Mouse (Mus musculus) lung, postnatal 0 days (tissue): Measurements from ENCODE around the gene Kazn. TPM values are rescaled to one million over a fixed set of nuclear protein-coding genes. Genes with fewer than 3 reads are reported as not detected.
A peak's percentile ranks its signal among the peaks of the same experiment; 100 is the strongest.

Experiments
- ATAC-seq: fragments of 200-750 bp; cut with Nextera tagmentation; 2 replicates; pipeline ENCODE4 v1.8.0; 2017; ENCODE audit warnings: moderate library complexity
- DNase-seq: peaks from one replicate; pipeline ENCODE4 v3.0.0-alpha.2; 2016; ENCODE audit warnings: low spot score
- H3K27ac ChIP-seq: fragments of 300-500 bp; sonication (generic); 2 replicates; pipeline ENCODE4 v1.5.1; 2014; ENCODE audit warnings: antibody characterized with exemption, mild to moderate bottlenecking, low read length, mixed read lengths
- H3K27me3 ChIP-seq: fragments of 300-500 bp; sonication (generic); replicated peaks from 2 replicates; pipeline ENCODE4 v1.6.1; 2014; ENCODE audit warnings: low read length, mixed read lengths; ENCODE audit not compliant: insufficient read depth
- H3K36me3 ChIP-seq: fragments of 300-500 bp; sonication (generic); 2 replicates; pipeline ENCODE4 v1.6.1; 2014; ENCODE audit warnings: low read length, mixed read lengths; ENCODE audit not compliant: insufficient read depth
- H3K4me1 ChIP-seq: fragments of 300-500 bp; sonication (generic); 2 replicates; pipeline ENCODE4 v1.6.1; 2014; ENCODE audit warnings: antibody characterized with exemption, low read depth, low read length, mixed read lengths; ENCODE audit not compliant: insufficient read depth
- H3K4me2 ChIP-seq: fragments of 300-500 bp; sonication (generic); replicated peaks from 2 replicates; pipeline ENCODE4 v1.6.1; 2014; ENCODE audit warnings: low read depth, mild to moderate bottlenecking, low read length, moderate library complexity, mixed read lengths
- H3K4me3 ChIP-seq: fragments of 300-500 bp; sonication (generic); 2 replicates; pipeline ENCODE4 v1.5.1; 2014; ENCODE audit warnings: low read depth, low read length
- H3K9ac ChIP-seq: fragments of 300-500 bp; sonication (generic); replicated peaks from 2 replicates; pipeline ENCODE4 v1.6.1; 2014; ENCODE audit warnings: low read depth, mild to moderate bottlenecking
- H3K9me3 ChIP-seq: fragments of 300-500 bp; sonication (generic); 2 replicates; pipeline ENCODE4 v1.6.1; 2016; ENCODE audit warnings: low read length, mixed read lengths
- CTCF ChIP-seq: IDR thresholded peaks from 2 replicates; pipeline ENCODE4 v1.5.1; 2016; ENCODE audit warnings: antibody characterized with exemption, mild to moderate bottlenecking
- EP300 ChIP-seq: IDR thresholded peaks from 2 replicates; pipeline ENCODE4 v1.6.1; 2016; ENCODE audit warnings: antibody characterized with exemption, mild to moderate bottlenecking, control low read depth
- WGBS: fragments of 180-500 bp; shearing (Covaris S2); extraction: QIAGEN DNeasy Blood & Tissue Kit; methylation state at CpG from one replicate; pipeline ENCODE4 v1.1.7; 2014; 5-methylcytosine and 5-hydroxymethylcytosine counted together
- polyA plus RNA-seq: library from polyadenylated mRNA; unstranded; fragments of >200 nt; fragmentation: Nextera tagmentation; extraction: Ambion mirVana; gene quantifications from 2 replicates; pipeline ENCODE4 v1.2.1, GENCODE M21; 2015

Gene Kazn
- polyA plus RNA-seq, 1 experiment from 2014 or later: 6.0 TPM

- 49% methylated on average over 9 of the region's 9 CpGs for WGBS
- DNase-seq (no peak), ATAC-seq (no peak)
- Histone ChIP-seq H3K4me1 (no peaks in the 10 kb centered on the region), H3K27ac (no peak overlapping the region), H3K9me3 (no peaks in the 10 kb centered on the region), H3K9ac (no peak overlapping the region), H3K4me2 (no peak overlapping the region), H3K27me3 (no peaks in the 10 kb centered on the region), H3K4me3 (no peak overlapping the region), H3K36me3 (no peaks in the 10 kb centered on the region)
- TF ChIP-seq EP300 (no peak), CTCF (no peak)
Measured at GRCm38 (mm10) chr4:142053661-142054448, 185.3 kb downstream of the Kazn start.

DNA sequence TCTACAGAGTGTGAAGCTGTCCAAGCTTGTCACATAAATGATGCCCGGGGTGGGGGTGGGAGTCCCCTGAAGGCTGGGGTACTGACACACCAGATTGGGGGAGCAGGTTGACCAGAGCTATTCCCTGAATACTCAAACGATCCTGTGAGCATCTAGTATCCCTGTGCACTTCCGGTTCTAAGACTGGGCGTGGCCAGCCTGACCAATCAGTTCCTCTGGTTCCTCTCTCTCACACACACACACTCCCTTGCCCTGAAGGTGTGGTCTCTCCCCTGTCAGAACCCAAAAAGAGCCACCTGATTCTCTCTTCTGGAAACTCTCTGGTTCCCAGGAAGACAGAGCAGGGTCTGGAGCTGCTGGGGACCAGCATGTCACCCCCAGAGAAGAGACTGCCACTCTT is 185.9 kb downstream of the Kazn start:
- no peaks in the 10 kb centered on the region for H3K27me3 ChIP-seq
- H3K9me3 ChIP-seq: no peaks in the 10 kb centered on the region
- H3K27ac ChIP-seq: no peak overlapping the region
- H3K4me3 ChIP-seq: no peak overlapping the region
- ATAC-seq: 0 out of 2 replicates have a peak, but pooled peaks have one; percentile 23
- H3K4me2 ChIP-seq: no peak overlapping the region
- WGBS: 48% methylated on average over 4 of the region's 4 CpGs
- no peak for TF ChIP-seq CTCF
- no peak for TF ChIP-seq EP300
- H3K36me3 ChIP-seq: no peaks in the 10 kb centered on the region
- no peaks in the 10 kb centered on the region for H3K4me1 ChIP-seq
- no peak overlapping the region for H3K9ac ChIP-seq
- peak; percentile 26 for DNase-seq

DNA sequence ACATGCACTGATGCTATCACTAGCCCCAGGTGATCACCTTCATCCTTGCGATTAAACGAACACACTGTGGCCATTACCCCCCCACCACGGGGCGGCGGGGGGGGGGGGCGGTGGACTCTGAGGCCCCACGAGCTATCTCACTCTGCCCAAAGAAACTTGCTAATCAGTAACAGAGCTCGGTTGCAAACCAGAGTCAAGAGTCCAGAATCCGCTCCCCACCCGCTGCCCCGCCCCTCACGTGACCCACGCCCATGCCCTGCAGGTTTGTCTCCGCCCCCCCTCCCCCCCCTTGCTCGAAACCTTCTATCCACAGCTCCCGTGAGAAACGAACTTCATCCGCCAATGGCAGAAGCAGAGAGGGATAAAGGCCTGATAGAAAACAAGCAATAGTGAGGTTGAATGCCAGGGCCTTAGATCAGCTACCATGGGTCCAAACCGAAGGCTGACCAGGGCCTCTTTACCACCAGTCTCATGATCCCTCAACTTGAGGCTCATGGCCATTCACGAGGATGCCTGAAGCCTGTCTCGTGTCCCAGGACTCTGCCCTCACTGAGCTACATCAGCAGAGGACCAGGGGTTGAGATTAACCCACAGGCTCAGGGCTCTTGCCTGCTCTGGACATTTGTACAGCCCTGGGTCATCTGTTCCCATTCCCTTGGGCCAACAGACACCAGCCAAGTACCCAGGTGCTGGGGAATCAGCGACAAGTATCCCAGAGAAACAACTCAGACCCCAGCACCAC is 186.6 kb downstream of the Kazn start:
- 41% methylated on average over 17 of the region's 22 CpGs for WGBS
- no peaks in the 10 kb centered on the region for H3K9me3 ChIP-seq
- H3K9ac ChIP-seq: no peak overlapping the region
- H3K4me2 ChIP-seq: peak overlapping the region; percentile 34
- no peak overlapping the region for H3K4me3 ChIP-seq
- DNase-seq (peak; percentile 34), ATAC-seq (peak; percentile 23; the same call in 1 of the 2 replicates)
- TF ChIP-seq EP300 (no peak), CTCF (no peak)
- H3K4me1 ChIP-seq: no peaks in the 10 kb centered on the region
- no peak overlapping the region for H3K27ac ChIP-seq
- no peaks in the 10 kb centered on the region for H3K36me3 ChIP-seq
- no peaks in the 10 kb centered on the region for H3K27me3 ChIP-seq

Other genes with a start within 250 kb of the Kazn start
- gene Fhad1, start 224.3 kb downstream of the Kazn start, polyA plus RNA-seq: 6.5 and 8.3 TPM in 2 replicates
- 18.9 and 22.1 TPM in 2 replicates for gene Tmem51, start 155.1 kb downstream of the Kazn start, polyA plus RNA-seq